Comparison of ENCODE assay signal across 9 mouse cellular contexts in genomic region chr3:143103333-143103732, GRCm38 (mm10).
DNase-seq lines count a peak whose midpoint lies in the region; ATAC-seq and TF ChIP-seq lines count a peak whose summit lies in the region.
"Had no signal": no experiment of that assay in that cellular context is flagged by ENCODE, and none has a peak within 500 bp of the region (broad histone marks: within the 10 kb centered on the region; RNA-seq: fewer than 3 reads in every experiment).

No protein-coding gene starts in this region.

- no peak overlapping the region for H3K27ac ChIP-seq in midbrain, postnatal 0 days (ENCODE audit: low read depth, low read length)
- H3K27ac ChIP-seq in midbrain, embryonic 11.5 days (ENCODE audit: low read depth, low read length), result no peak overlapping the region
- no peak overlapping the region for H3K27ac ChIP-seq in limb, embryonic 12.5 days
- no peak overlapping the region for H3K27ac ChIP-seq in stomach, embryonic 14.5 days (ENCODE audit: low read length)

- H3K9ac ChIP-seq in midbrain, postnatal 0 days (replicated peaks; ENCODE audit: low read length, poor library complexity, severe bottlenecking), result no peak overlapping the region
- H3K9ac ChIP-seq in midbrain, embryonic 11.5 days (ENCODE audit: low read length), result no peak overlapping the region
- no peak overlapping the region for H3K9ac ChIP-seq in limb, embryonic 12.5 days (replicated peaks)
- no peak overlapping the region for H3K9ac ChIP-seq in stomach, embryonic 14.5 days (replicated peaks; ENCODE audit: low read depth, low read length)

- no peaks in the 10 kb centered on the region for H3K9me3 ChIP-seq in midbrain, postnatal 0 days (ENCODE audit: low read length)
- H3K9me3 ChIP-seq in midbrain, embryonic 11.5 days (ENCODE audit: control insufficient read depth, low read length), result no peaks in the 10 kb centered on the region
- H3K9me3 ChIP-seq in limb, embryonic 12.5 days, result no peaks in the 10 kb centered on the region
- no peaks in the 10 kb centered on the region for H3K9me3 ChIP-seq in stomach, embryonic 14.5 days (ENCODE audit: control insufficient read depth, low read depth, low read length)

- H3K4me3 ChIP-seq in midbrain, postnatal 0 days (ENCODE audit: low read depth, low read length), result no peak overlapping the region
- H3K4me3 ChIP-seq in midbrain, embryonic 11.5 days (ENCODE audit: low read depth, low read length), result no peak overlapping the region
- H3K4me3 ChIP-seq in limb, embryonic 12.5 days (replicated peaks), result no peak overlapping the region
- H3K4me3 ChIP-seq in stomach, embryonic 14.5 days (ENCODE audit: low read depth, low read length), result no peak overlapping the region
- H3K4me3 ChIP-seq: myocyte had no signal

- no peak for TF ChIP-seq CTCF in midbrain, postnatal 0 days (IDR thresholded peaks at IDR 0.05)

- ATAC-seq in midbrain, postnatal 0 days (ENCODE audit: low FRiP score), result no peak
- ATAC-seq in midbrain, embryonic 11.5 days (ENCODE audit: low FRiP score), result no peak
- peak; percentile 55 for ATAC-seq in limb, embryonic 12.5 days (ENCODE audit: insufficient number of reproducible peaks, insufficient read depth, low FRiP score, low TSS enrichment, low read depth)
- peak; percentile 71 for ATAC-seq in stomach, embryonic 14.5 days (ENCODE audit: insufficient number of reproducible peaks, insufficient read depth, low FRiP score, low read depth)

- H3K36me3 ChIP-seq in midbrain, postnatal 0 days (ENCODE audit: insufficient read depth, low read length), result no peaks in the 10 kb centered on the region
- H3K36me3 ChIP-seq in midbrain, embryonic 11.5 days (ENCODE audit: control insufficient read depth, insufficient read depth, low read length), result no peaks in the 10 kb centered on the region
- H3K36me3 ChIP-seq in limb, embryonic 12.5 days, result no peaks in the 10 kb centered on the region
- no peaks in the 10 kb centered on the region for H3K36me3 ChIP-seq in stomach, embryonic 14.5 days (ENCODE audit: control insufficient read depth, insufficient read depth, low read length)

- WGBS in midbrain, postnatal 0 days, result 32% methylated on average over 3 of the region's 3 CpGs
- WGBS in midbrain, embryonic 11.5 days, result 64% methylated on average over 3 of the region's 3 CpGs
- 10% methylated on average over 3 of the region's 3 CpGs for WGBS in limb, embryonic 12.5 days
- WGBS in stomach, embryonic 14.5 days, result 16% methylated on average over 3 of the region's 3 CpGs

- DNase-seq in cerebellum, postnatal 14 days, result peak; percentile 47 to 56
- no peak for DNase-seq in cerebellum, adult 11-12 months
- peak; percentile 45 for DNase-seq in midbrain, postnatal 0 days (ENCODE audit: low spot score)
- DNase-seq in midbrain, embryonic 11.5 days (ENCODE audit: low spot score, missing footprints), result no peak
- no peak for DNase-seq in gastrocnemius, postnatal 25 days
- DNase-seq in right cerebral cortex, postnatal 36 days (ENCODE audit: low spot score in 2 of 2), result no peak

- H3K4me2 ChIP-seq in midbrain, postnatal 0 days (ENCODE audit: low read depth, low read length, poor library complexity, severe bottlenecking), result no peak overlapping the region
- no peak overlapping the region for H3K4me2 ChIP-seq in midbrain, embryonic 11.5 days
- H3K4me2 ChIP-seq in limb, embryonic 12.5 days, result no peak overlapping the region
- no peak overlapping the region for H3K4me2 ChIP-seq in stomach, embryonic 14.5 days (replicated peaks; ENCODE audit: low read depth, low read length)

- no peaks in the 10 kb centered on the region for H3K27me3 ChIP-seq in midbrain, postnatal 0 days (ENCODE audit: insufficient read depth, low read length)
- H3K27me3 ChIP-seq in midbrain, embryonic 11.5 days (ENCODE audit: control insufficient read depth, insufficient read depth, low read length), result no peaks in the 10 kb centered on the region
- H3K27me3 ChIP-seq in limb, embryonic 12.5 days, result peaks cover 12% of the 10 kb centered on the region; the same call in 1 of the 2 replicates
- H3K27me3 ChIP-seq in stomach, embryonic 14.5 days (ENCODE audit: control insufficient read depth, insufficient read depth, low read length), result no peaks in the 10 kb centered on the region

- H3K4me1 ChIP-seq in midbrain, postnatal 0 days (ENCODE audit: insufficient read depth, low read length), result no peaks in the 10 kb centered on the region
- no peaks in the 10 kb centered on the region for H3K4me1 ChIP-seq in midbrain, embryonic 11.5 days (ENCODE audit: control insufficient read depth, insufficient read depth, low read length)
- H3K4me1 ChIP-seq in limb, embryonic 12.5 days (replicated peaks), result peaks cover 38% of the 10 kb centered on the region
- H3K4me1 ChIP-seq in stomach, embryonic 14.5 days (ENCODE audit: control insufficient read depth, insufficient read depth, low read length), result 0 out of 2 replicates have a peak, but pooled peaks cover 10% of the 10 kb centered on the region

Comparison
In these comparisons a context has a peak if more than half of its experiments do, and no peak if none do; other contexts are left out.
1. DNase-seq: peak in cerebellum, postnatal 14 days (2 of 2) and midbrain, postnatal 0 days (single experiment); none in cerebellum, adult 11-12 months (single experiment), midbrain, embryonic 11.5 days (single experiment), gastrocnemius, postnatal 25 days (single experiment) and right cerebral cortex, postnatal 36 days (0 of 2).
2. ATAC-seq: peak in limb, embryonic 12.5 days (single experiment) and stomach, embryonic 14.5 days (single experiment); none in midbrain, postnatal 0 days (single experiment) and midbrain, embryonic 11.5 days (single experiment).